Mouse (Mus musculus): ENCODE data around the gene Lpp.

DNA sequence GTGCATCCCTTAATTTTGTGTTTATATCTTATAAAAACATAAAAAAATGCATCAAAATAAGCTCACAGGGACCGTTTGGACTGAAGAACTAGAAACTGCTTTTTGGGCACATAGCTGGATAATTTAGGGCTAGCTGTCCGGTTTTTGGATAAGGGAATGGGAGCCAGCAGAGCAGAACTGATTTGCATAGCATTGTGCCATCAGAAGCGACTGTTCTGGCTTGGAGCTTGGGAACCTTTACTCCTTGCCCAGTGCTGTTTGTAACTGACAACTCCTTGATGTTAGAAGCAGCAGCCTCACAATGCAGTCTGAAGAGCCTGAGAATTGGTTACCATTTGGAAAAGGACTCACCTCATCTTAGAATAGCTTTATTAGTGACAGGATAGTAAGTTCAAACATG is 52.2 kb downstream of the Lpp start:
- TF ChIP-seq POLR2A (IDR thresholded peaks at IDR 0.05; ENCODE audit: low read depth, low read length) (no peak), ZMIZ1 (IDR thresholded peaks at IDR 0.05; ENCODE audit: low read depth, low read length) (no peak), E2F4 (IDR thresholded peaks at IDR 0.05; ENCODE audit: insufficient replicate concordance, low read depth, low read length) (no peak), NRF1 (IDR thresholded peaks at IDR 0.05; ENCODE audit: low read depth, low read length) (no peak), MAX (IDR thresholded peaks at IDR 0.05; ENCODE audit: low read length) (no peak)

Data from CH12.LX (cell line).